Mouse (Mus musculus) embryo, embryonic 11 days (tissue): ENCODE measurements around the gene Rhox9.
"Not testable (repeated sequence)": the region's sequence is repeated elsewhere in the genome, so short reads cannot be mapped to it uniquely, and the experiment has no call there.

Source experiments
- DNase-seq: peaks from one replicate; pipeline ENCODE4 v3.0.0-alpha.2; 2015

Gene Rhox9

DNA sequence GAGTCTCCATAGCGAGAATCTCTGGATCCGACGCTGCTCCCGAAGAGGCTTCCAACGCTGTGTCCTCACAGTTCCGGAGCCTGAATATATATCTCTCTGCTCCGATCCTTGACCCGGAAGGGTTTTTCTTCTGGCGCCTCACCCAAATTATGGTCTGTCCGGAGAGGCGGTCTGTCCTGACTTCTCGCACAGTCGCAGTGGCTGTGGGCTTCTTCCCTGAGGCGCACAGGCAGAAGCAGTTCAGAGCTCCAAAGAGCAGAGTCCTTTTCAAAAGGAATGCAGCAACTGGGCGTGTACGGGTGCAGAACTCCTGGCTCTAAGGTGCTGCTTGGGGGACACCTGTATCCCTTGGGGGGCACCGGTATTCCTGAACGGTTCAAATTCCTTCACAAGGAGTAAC lies at the start of gene Rhox9:
Gene Rhox9 (minus strand): TSS at position 101 of the 400 bp plus-strand sequence.
- not testable (repeated sequence) for DNase-seq

DNA sequence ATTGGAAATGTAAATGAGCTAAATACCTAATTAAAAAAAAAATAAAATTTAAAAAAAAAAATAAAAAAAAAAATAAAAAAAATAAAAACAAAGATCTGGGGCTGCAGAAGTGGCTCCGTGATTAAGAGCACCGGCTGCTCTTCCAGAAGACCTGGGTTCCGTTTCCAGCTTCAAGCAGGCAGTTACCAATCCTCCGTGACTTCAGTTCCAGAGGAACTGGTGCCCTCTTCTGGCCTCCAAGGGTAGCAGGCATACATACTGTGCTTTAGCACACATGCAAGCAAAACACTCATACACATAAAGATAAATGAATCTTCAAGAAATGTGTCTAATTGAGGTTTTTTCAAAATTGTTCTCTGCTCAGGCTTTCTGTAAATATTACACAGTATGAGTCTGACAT lies 14.7 kb upstream of the Rhox9 start:
- no peak for DNase-seq

DNA sequence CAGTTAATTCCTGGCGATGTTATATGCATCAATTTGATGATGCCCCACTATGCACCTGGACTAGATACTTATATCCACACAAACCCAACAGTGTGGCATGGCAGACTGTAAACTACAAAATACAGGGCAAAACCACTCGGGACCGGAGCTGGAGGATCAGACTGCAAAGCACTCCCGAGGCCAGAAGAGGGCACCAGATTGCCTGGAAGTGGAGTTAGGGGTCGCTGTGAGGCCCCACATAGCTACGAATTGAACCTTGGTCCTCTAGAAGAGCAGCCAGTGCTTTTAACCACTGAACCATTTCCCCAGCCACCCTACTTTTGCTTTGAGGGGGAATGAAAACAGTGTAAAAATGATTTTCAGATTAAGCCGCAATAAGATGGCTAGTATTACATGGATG lies 7.0 kb upstream of the Rhox9 start:
- peak; percentile 11 for DNase-seq

DNA sequence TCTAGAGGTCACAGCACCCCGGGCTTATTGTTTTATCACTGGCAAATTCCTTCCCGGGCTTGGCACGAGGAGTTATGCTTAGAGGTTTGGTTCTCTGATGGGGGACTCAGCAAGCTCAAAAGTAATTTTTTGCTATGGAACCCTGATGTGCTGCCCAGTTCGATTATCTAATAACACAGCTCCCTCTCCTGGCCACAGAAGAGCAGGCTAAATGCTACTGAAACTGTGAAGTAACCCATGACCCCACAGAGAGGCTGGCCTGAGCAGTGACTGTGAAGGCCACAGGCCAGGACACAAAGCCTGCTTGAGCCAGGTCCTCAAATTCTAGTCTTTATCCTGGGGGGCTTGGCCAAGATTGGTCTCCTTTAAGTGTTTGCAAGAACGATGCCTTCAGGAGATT lies 2.2 kb upstream of the Rhox9 start:
- DNase-seq, result peak; percentile 19

DNA sequence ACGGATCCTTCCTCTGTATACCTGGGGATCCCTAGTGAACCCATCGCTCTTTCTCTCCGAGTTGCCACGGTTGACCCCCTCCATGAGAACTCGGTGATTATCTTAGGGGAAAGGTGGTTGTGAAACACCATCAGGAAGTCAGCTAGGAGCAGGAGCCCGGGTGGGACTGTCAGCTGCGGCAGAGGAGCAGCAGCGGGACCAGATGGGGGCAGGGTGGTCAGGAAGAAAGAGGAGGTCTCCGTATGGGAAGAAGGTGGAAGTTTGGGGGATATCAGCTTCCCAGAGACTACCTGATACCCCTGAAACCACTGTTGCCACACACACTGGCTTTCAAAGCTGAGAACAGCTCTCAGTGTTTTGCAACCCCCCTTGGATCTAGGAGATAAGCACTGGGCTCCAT lies 4.4 kb downstream of the Rhox9 start, which contains the start of gene Rhox7b:
Gene Rhox7b (minus strand): TSS at position 101 of the 400 bp plus-strand sequence.
- DNase-seq, result not testable (repeated sequence)

DNA sequence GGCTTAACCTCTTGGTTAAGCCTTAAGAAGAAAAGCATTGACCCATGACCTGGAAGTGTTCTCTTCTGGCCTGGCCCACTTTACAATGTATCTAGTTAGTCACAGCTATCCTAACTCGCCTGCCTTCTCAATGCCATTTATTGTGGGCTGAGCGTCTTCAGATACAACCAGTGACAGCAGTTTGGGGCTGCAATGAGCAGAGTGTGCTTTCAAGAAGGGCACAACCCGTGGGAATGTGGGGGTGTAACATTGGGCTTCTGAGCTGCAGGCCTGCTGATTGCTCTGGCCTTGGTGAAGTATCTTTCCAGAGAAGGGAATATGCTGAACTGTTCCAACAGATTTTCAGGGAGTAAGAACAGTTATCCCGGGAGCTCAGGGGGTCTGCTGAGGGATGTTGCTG lies 22.7 kb downstream of the Rhox9 start, which contains the start of gene Rhox8:
Gene Rhox8 (minus strand): TSS at position 101 of the 400 bp plus-strand sequence.
- DNase-seq, result no peak

DNA sequence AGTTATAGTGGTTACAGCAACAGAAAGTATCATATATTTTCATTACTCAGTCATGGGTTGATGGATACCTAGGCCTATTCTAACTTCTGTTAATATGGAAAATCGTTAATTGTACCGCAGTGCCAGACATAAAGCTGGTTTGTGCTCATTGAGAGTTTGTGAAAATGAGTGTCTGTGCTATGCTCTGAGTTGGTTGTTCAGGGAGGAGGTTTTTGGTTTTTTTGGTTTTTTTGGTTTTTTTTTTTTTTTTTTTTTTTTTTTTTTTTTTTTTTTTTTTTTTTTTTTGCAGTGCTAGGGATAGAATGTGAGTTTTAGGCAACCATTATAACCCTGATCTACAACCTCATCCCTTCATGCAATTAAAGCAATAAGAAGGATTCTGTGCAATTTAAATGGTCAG lies 29.9 kb downstream of the Rhox9 start:
- DNase-seq, result no peak
